Mouse (Mus musculus) hindbrain, postnatal 0 days (tissue): ENCODE measurements around the gene Irak4. TPM values are rescaled to one million over a fixed set of nuclear protein-coding genes. Genes with fewer than 3 reads are reported as not detected.

Source experiments
- ATAC-seq: fragments of 200-750 bp; cut with Nextera tagmentation; 2 replicates; pipeline ENCODE4 v1.8.0; 2017; ENCODE audit warnings: mild to moderate bottlenecking, moderate TSS enrichment, moderate library complexity
- DNase-seq: peaks from one replicate; pipeline ENCODE4 v3.0.0-alpha.2; 2015; ENCODE audit warnings: low spot score
- H3K27ac ChIP-seq: fragments of 300-500 bp; sonication (generic); 2 replicates; pipeline ENCODE4 v1.5.1; 2014; ENCODE audit warnings: mild to moderate bottlenecking
- H3K27me3 ChIP-seq: fragments of 300-500 bp; sonication (generic); 2 replicates; pipeline ENCODE4 v1.6.1; 2014; ENCODE audit warnings: low read length, mixed read lengths; ENCODE audit not compliant: insufficient read depth
- H3K36me3 ChIP-seq: fragments of 300-500 bp; sonication (generic); 2 replicates; pipeline ENCODE4 v1.6.1; 2014; ENCODE audit warnings: low read length, mixed read lengths; ENCODE audit not compliant: insufficient read depth
- H3K4me1 ChIP-seq: fragments of 300-500 bp; sonication (generic); 2 replicates; pipeline ENCODE4 v1.6.1; 2014; ENCODE audit warnings: antibody characterized with exemption, low read length, mixed read lengths; ENCODE audit not compliant: insufficient read depth
- H3K4me2 ChIP-seq: fragments of 300-500 bp; sonication (generic); 2 replicates; pipeline ENCODE4 v1.6.1; 2014; ENCODE audit warnings: low read depth, mild to moderate bottlenecking, low read length, moderate library complexity, mixed read lengths
- H3K4me3 ChIP-seq: fragments of 300-500 bp; sonication (generic); 2 replicates; pipeline ENCODE4 v1.5.1; 2014; ENCODE audit warnings: low read length
- H3K9ac ChIP-seq: fragments of 300-500 bp; sonication (generic); replicated peaks from 2 replicates; pipeline ENCODE4 v1.6.1; 2014; ENCODE audit warnings: mild to moderate bottlenecking, low read length, moderate library complexity, mixed read lengths
- H3K9me3 ChIP-seq: fragments of 300-500 bp; sonication (generic); 2 replicates; pipeline ENCODE4 v1.6.1; 2016; ENCODE audit warnings: low read length, mixed read lengths
- CTCF ChIP-seq: IDR thresholded peaks from 2 replicates; pipeline ENCODE4 v1.5.1; 2016; ENCODE audit warnings: antibody characterized with exemption, control low read depth, low read depth
- WGBS: fragments of 180-500 bp; shearing (Covaris S2); extraction: QIAGEN DNeasy Blood & Tissue Kit; methylation state at CpG from one replicate; pipeline ENCODE4 v1.1.7; 2014; 5-methylcytosine and 5-hydroxymethylcytosine counted together
- polyA plus RNA-seq: library from polyadenylated mRNA; unstranded; fragments of >200 nt; fragmentation: Nextera tagmentation; extraction: Ambion mirVana; gene quantifications from 2 replicates; pipeline ENCODE4 v1.2.1, GENCODE M21; 2015
- total RNA-seq: library from RNA; depleted of rRNA; stranded (reverse); fragments of >200 nt; gene quantifications from 2 replicates; pipeline ENCODE4 v1.2.3, GENCODE M21; 2014

The Irak4 gene
- total and polyA plus RNA-seq, 2 experiments from 2014 or later = 0.52 to 2.1 TPM

GRCm38 (mm10) chr15:94582000-94582593 is 38.7 kb downstream of the Irak4 start:
- no peak for ATAC-seq
- H3K27me3 ChIP-seq = no peaks in the 10 kb centered on the region
- peaks cover 55% of the 10 kb centered on the region for H3K36me3 ChIP-seq
- H3K27ac ChIP-seq = no peak overlapping the region
- H3K4me2 ChIP-seq = no peak overlapping the region
- no peak overlapping the region for H3K9ac ChIP-seq
- no peak for DNase-seq
- 40% methylated on average over 7 of the region's 7 CpGs for WGBS
- TF ChIP-seq CTCF = no peak
- no peaks in the 10 kb centered on the region for H3K9me3 ChIP-seq
- H3K4me1 ChIP-seq = no peaks in the 10 kb centered on the region
- H3K4me3 ChIP-seq = no peak overlapping the region

GRCm38 (mm10) chr15:94583153-94583552 is 39.7 kb downstream of the Irak4 start:
- 84% methylated on average over 10 of the region's 10 CpGs for WGBS
- Histone ChIP-seq H3K4me2 (no peak overlapping the region), H3K27me3 (no peaks in the 10 kb centered on the region), H3K9ac (no peak overlapping the region), H3K9me3 (no peaks in the 10 kb centered on the region), H3K27ac (no peak overlapping the region), H3K4me3 (no peak overlapping the region), H3K36me3 (peaks cover 55% of the 10 kb centered on the region), H3K4me1 (no peaks in the 10 kb centered on the region)
- no peak for DNase-seq
- no peak for TF ChIP-seq CTCF
- no peak for ATAC-seq

GRCm38 (mm10) chr15:94584738-94585137 is 41.3 kb downstream of the Irak4 start:
- DNase-seq (peak; percentile 12), ATAC-seq (no peak)
- H3K27me3 ChIP-seq = no peaks in the 10 kb centered on the region
- WGBS = 86% methylated on average over 4 of the region's 4 CpGs
- no peaks in the 10 kb centered on the region for H3K4me1 ChIP-seq
- peaks cover 55% of the 10 kb centered on the region for H3K36me3 ChIP-seq
- no peak overlapping the region for H3K4me3 ChIP-seq
- no peak overlapping the region for H3K27ac ChIP-seq
- no peak overlapping the region for H3K9ac ChIP-seq
- H3K9me3 ChIP-seq = no peaks in the 10 kb centered on the region
- no peak overlapping the region for H3K4me2 ChIP-seq
- peak; percentile 36; the same call in 1 of the 2 replicates for TF ChIP-seq CTCF

- no peak for ATAC-seq
- H3K9ac ChIP-seq = no peak overlapping the region
- H3K4me1 ChIP-seq = no peaks in the 10 kb centered on the region
- H3K27ac ChIP-seq = no peak overlapping the region
- DNase-seq = no peak
- peak overlapping the region; percentile 13; the same call in 1 of the 2 replicates for H3K4me3 ChIP-seq
- H3K27me3 ChIP-seq = no peaks in the 10 kb centered on the region
- H3K36me3 ChIP-seq = peaks cover 30% of the 10 kb centered on the region
- 86% methylated on average over 9 of the region's 9 CpGs for WGBS
- no peak for TF ChIP-seq CTCF
- peak overlapping the region; percentile 81 for H3K4me2 ChIP-seq
- no peaks in the 10 kb centered on the region for H3K9me3 ChIP-seq
Measured at GRCm38 (mm10) chr15:94587826-94588715, 44.6 kb downstream of the Irak4 start.

- TF ChIP-seq CTCF = peak; percentile 19
- Histone ChIP-seq H3K4me2 (peak within 1 kb of the TSS; percentile 81), H3K27me3 (no peaks in the 10 kb centered on the region), H3K27ac (peak within 1 kb of the TSS; percentile 82), H3K9me3 (no peaks in the 10 kb centered on the region), H3K4me1 (no peaks in the 10 kb centered on the region), H3K4me3 (peak within 1 kb of the TSS; percentile 75), H3K9ac (peak within 1 kb of the TSS; percentile 85), H3K36me3 (peaks cover 17% of the 10 kb centered on the region; the same call in 1 of the 2 replicates)
- DNase-seq (peak; percentile 99), ATAC-seq (peak; percentile 100)
- WGBS = under 1% methylated on average over 64 of the region's 70 CpGs
Measured at GRCm38 (mm10) chr15:94589219-94590075, 46.0 kb downstream of the Irak4 start, which contains the start of gene Twf1. Gene Twf1, minus strand, starts transcription at chr15:94589889.

GRCm38 (mm10) chr15:94590083-94590482 is 46.6 kb downstream of the Irak4 start:
- Histone ChIP-seq H3K9ac (0 out of 2 replicates have a peak overlapping the region, but pooled peaks have one; percentile 28), H3K27me3 (no peaks in the 10 kb centered on the region), H3K9me3 (no peaks in the 10 kb centered on the region), H3K4me3 (peak overlapping the region; percentile 75), H3K36me3 (peaks cover 11% of the 10 kb centered on the region; the same call in 1 of the 2 replicates), H3K4me2 (peak overlapping the region; percentile 59), H3K4me1 (no peaks in the 10 kb centered on the region), H3K27ac (peak overlapping the region; percentile 48; the same call in 1 of the 2 replicates)
- DNase-seq (no peak), ATAC-seq (peak; percentile 27)
- WGBS = 12% methylated on average over 8 of the region's 8 CpGs
- TF ChIP-seq CTCF = no peak
